ENCODE assay signal across 8 mouse cellular contexts in the genomic region with DNA sequence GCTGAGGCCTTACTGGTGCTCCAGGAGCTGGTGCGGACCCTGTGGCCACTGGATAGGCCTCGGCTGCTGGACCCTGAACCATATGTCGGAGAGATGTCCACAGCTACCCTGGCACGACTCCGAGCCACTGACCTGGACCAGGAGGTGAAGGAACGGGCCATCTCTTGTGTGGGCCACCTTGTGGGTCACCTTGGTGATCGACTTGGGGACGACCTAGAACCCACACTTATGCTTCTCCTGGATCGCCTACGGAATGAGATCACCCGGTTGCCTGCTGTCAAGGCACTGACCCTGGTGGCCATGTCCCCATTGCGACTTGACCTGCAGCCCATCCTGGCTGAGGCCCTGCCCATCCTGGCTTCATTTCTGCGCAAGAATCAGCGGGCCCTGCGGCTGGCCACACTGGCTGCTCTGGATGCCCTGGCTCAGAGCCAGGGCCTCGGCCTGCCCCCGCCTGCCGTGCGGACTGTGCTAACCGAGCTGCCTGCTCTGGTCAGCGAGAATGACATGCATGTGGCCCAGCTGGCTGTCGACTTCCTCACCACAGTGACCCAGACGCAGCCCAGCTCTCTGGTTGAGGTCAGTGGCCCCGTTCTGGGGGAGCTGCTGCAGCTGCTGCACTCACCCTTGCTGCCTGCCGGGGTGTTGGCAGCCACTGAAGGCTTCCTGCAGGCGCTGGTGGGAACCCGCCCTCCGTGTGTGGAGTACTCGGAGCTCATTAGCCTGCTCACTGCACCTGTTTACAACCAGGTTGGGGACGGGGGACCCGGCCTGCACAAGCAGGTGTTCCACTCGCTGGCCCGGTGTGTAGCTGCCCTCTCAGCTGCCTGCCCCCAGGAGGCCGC. TPM values are rescaled to one million over a fixed set of nuclear protein-coding genes. Genes with fewer than 3 reads are reported as not detected.
DNase-seq lines count a peak whose midpoint lies in the region; ATAC-seq and TF ChIP-seq lines count a peak whose summit lies in the region.

No protein-coding gene starts in this region.

- H3K27ac ChIP-seq in heart, adult 2 months: no peak overlapping the region; the same call in 1 of the 2 replicates

- TF ChIP-seq CTCF in heart, adult 2 months (IDR thresholded peaks at IDR 0.05): no peak

- H3K9ac ChIP-seq in heart, adult 2 months (ENCODE audit: low read depth, low read length): peak overlapping the region; percentile 15; the same call in 1 of the 2 replicates

- no peak for TF ChIP-seq POLR2A in heart, adult 2 months (IDR thresholded peaks at IDR 0.05; ENCODE audit: insufficient read depth, low read depth, low read length)

- TF ChIP-seq EP300 in heart, adult 2 months (IDR thresholded peaks at IDR 0.05; ENCODE audit: insufficient read depth, low read depth, low read length): no peak

- peaks cover 3% of the 10 kb centered on the region; the same call in 1 of the 2 replicates for H3K4me1 ChIP-seq in heart, adult 2 months (ENCODE audit: control insufficient read depth, insufficient read depth, low read length)

- DNase-seq in heart, adult 2 months: peak; percentile 51 to 67
- DNase-seq in heart, adult 8-10 months (ENCODE audit: low spot score): no peak
- peak; percentile 40 for DNase-seq in 3134 (ENCODE audit: extremely low read depth, insufficient read length, low spot score)
- DNase-seq in cerebellum, adult 9-10 months: peak; percentile 82
- peak; percentile 55 for DNase-seq in heart, postnatal 4 days
- DNase-seq in lung, postnatal 25 days (ENCODE audit: low spot score): peak; percentile 33

- intact Hi-C loops in heart, adult 2 months (cut with DNase I): no loop called here

- H3K4me3 ChIP-seq in heart, adult 2 months: no peak overlapping the region

- peaks cover 2% of the 10 kb centered on the region for H3K36me3 ChIP-seq in heart, adult 2 months (ENCODE audit: control insufficient read depth, insufficient read depth, low read length)

- WGBS in heart, adult 2 months: 58% methylated on average over 34 of the region's 34 CpGs

- no peaks in the 10 kb centered on the region for H3K27me3 ChIP-seq in heart, adult 2 months (ENCODE audit: control insufficient read depth, insufficient read depth, low read length)

- ATAC-seq in erythroblast, adult 5-6 weeks (replicated peaks; ENCODE audit: low FRiP score, poor library complexity, severe bottlenecking): no peak
- no peak; the same call in 1 of the 2 replicates for ATAC-seq in monocyte, adult 5-6 weeks (replicated peaks; ENCODE audit: insufficient number of reproducible peaks, low FRiP score, low TSS enrichment, poor library complexity, severe bottlenecking)

- no peaks in the 10 kb centered on the region for H3K79me2 ChIP-seq in heart, adult 2 months (replicated peaks; ENCODE audit: control insufficient read depth, insufficient read depth, low read length)

RNA-seq across cellular contexts. Expression of a gene that starts 16.5 kb away (rescaled TPM):
- total RNA-seq in heart, adult 2 months (2021): 100 to 1,000 TPM; 579 to 679 TPM
- 328 and 413 TPM in 2 replicates for polyA plus RNA-seq in heart, adult 2 months (2012; rRNA removed)
- total RNA-seq in heart, adult 8-10 months (2022): 100 to 1,000 TPM; 586 to 697 (median 628) TPM
- total RNA-seq in heart, postnatal 4 days (2021): 1,000 to 10,000 TPM; 1,006 to 1,007 TPM
- total RNA-seq in erythroblast, adult 5-6 weeks (2015; ENCODE audit: low replicate concordance): 738 and 1,031 TPM in 2 replicates
- total RNA-seq in erythroblast, adult 5-6 weeks (2017; ENCODE audit: low replicate concordance): 502 and 613 TPM in 2 replicates
- 1,916 to 2,189 TPM (median 2,052 TPM) in 3 replicates for total RNA-seq in monocyte, adult 5-6 weeks (2017)

RNA-seq across cellular contexts. Expression of a gene that starts 17.7 kb away (rescaled TPM):
- total RNA-seq in heart, adult 2 months (2021): 10 to 100 TPM; 69.3 to 77.2 TPM
- 59.0 and 68.4 TPM in 2 replicates for polyA plus RNA-seq in heart, adult 2 months (2012; rRNA removed)
- 10 to 100 TPM; 77.2 to 97.7 (median 87.6) TPM for total RNA-seq in heart, adult 8-10 months (2022)
- 10 to 100 TPM; 74.1 to 74.2 TPM for total RNA-seq in heart, postnatal 4 days (2021)
- 0.21 TPM in 1 of 2 replicates, not detected in the other for total RNA-seq in erythroblast, adult 5-6 weeks (2015; ENCODE audit: low replicate concordance)
- total RNA-seq in erythroblast, adult 5-6 weeks (2017; ENCODE audit: low replicate concordance): 0.14 and 0.17 TPM in 2 replicates
- 0.10 to 0.53 TPM (median 0.19 TPM) in 3 replicates for total RNA-seq in monocyte, adult 5-6 weeks (2017)

RNA-seq across cellular contexts. Expression of a gene that starts 29.9 kb away (rescaled TPM):
- 1 to 10 TPM in 1 of 2 experiments, not detected in 1; 2.4 TPM for total RNA-seq in heart, adult 2 months (2021)
- polyA plus RNA-seq in heart, adult 2 months (2012; rRNA removed): 0.47 and 0.92 TPM in 2 replicates
- total RNA-seq in heart, adult 8-10 months (2022): 1 to 10 TPM in 1 of 4 experiments, under 1 TPM in 3; 0.41 to 1.0 (median 0.60) TPM
- under 1 TPM in 1 of 2 experiments, not detected in 1; 0.54 TPM for total RNA-seq in heart, postnatal 4 days (2021)
- 1.7 and 10.2 TPM in 2 replicates for total RNA-seq in erythroblast, adult 5-6 weeks (2015; ENCODE audit: low replicate concordance)
- total RNA-seq in erythroblast, adult 5-6 weeks (2017; ENCODE audit: low replicate concordance): 7.4 and 10.6 TPM in 2 replicates
- 3.1 to 13.5 TPM in 2 of 3 replicates, not detected in the other for total RNA-seq in monocyte, adult 5-6 weeks (2017)

RNA-seq across cellular contexts. Expression of a gene that starts 46.1 kb away (rescaled TPM):
- total RNA-seq in heart, adult 2 months (2021): under 1 TPM; 0.16 to 0.26 TPM
- 0.06 and 0.14 TPM in 2 replicates for polyA plus RNA-seq in heart, adult 2 months (2012; rRNA removed)
- total RNA-seq in heart, adult 8-10 months (2022): under 1 TPM; 0.20 to 0.53 (median 0.36) TPM
- under 1 TPM; 0.88 to 0.90 TPM for total RNA-seq in heart, postnatal 4 days (2021)
- not detected in 2 replicates for total RNA-seq in erythroblast, adult 5-6 weeks (2015; ENCODE audit: low replicate concordance)
- total RNA-seq in erythroblast, adult 5-6 weeks (2017; ENCODE audit: low replicate concordance): not detected in 2 replicates
- total RNA-seq in monocyte, adult 5-6 weeks (2017): not detected in 3 replicates

Comparison
In these comparisons a context has a peak if more than half of its experiments do, and no peak if none do; other contexts are left out.
1. RNA of a gene that starts 17.7 kb away (total RNA-seq): 77.2 to 97.7 TPM in heart, adult 8-10 months, 69.3 to 77.2 TPM in heart, adult 2 months and 74.1 to 74.2 TPM in heart, postnatal 4 days; 0.10 to 0.53 TPM in monocyte, adult 5-6 weeks and 0.14 to 0.21 TPM in erythroblast, adult 5-6 weeks; every median in the first group is over 10 times any median in the second.